Mouse (Mus musculus) layer of hippocampus, postnatal 25 days (tissue): ENCODE measurements around the gene Chmp6. TPM values are rescaled to one million over a fixed set of nuclear protein-coding genes. Genes with fewer than 3 reads are reported as not detected.
A peak's percentile ranks its signal among the peaks of the same experiment; 100 is the strongest.

ENCODE experiments used
- DNase-seq, 2 experiments: peaks; one replicate each; pipeline ENCODE4 v3.0.0; 2022; ENCODE audit warnings: mixed read lengths in 2 of 2, low spot score in 1 of 2; ENCODE audit errors: extremely low spot score in 1 of 2
- total RNA-seq, 2 experiments: library from RNA; stranded (reverse); gene quantifications; 2 replicates each; pipeline ENCODE4 v1.2.3; 2021

Chmp6 gene
- total RNA-seq, 2 experiments from 2014 or later = 38.0 to 39.7 TPM

- DNase-seq = no peak
Measured at GRCm38 (mm10) chr11:119907006-119907650, 6.1 kb upstream of the Chmp6 start.

GRCm38 (mm10) chr11:119907711-119908110, 5.5 kb upstream of the Chmp6 start:
- no peak for DNase-seq

GRCm38 (mm10) chr11:119909436-119909835, 3.8 kb upstream of the Chmp6 start:
- DNase-seq = peak; percentile 80 to 95

- no peak for DNase-seq
Measured at GRCm38 (mm10) chr11:119912845-119913244, 396 bp upstream of the Chmp6 start.

- DNase-seq = no peak
Measured at GRCm38 (mm10) chr11:119913935-119914314, 684 bp downstream of the Chmp6 start.

GRCm38 (mm10) chr11:119914381-119914780, 1.1 kb downstream of the Chmp6 start:
- DNase-seq = no peak

- no peak for DNase-seq
Measured at GRCm38 (mm10) chr11:119915666-119916065, 2.4 kb downstream of the Chmp6 start.

- DNase-seq = no peak
Measured at GRCm38 (mm10) chr11:119916102-119916790, 3.0 kb downstream of the Chmp6 start.

- DNase-seq = no peak
Measured at GRCm38 (mm10) chr11:119916834-119917469, 3.7 kb downstream of the Chmp6 start.

GRCm38 (mm10) chr11:119918521-119918920, 5.3 kb downstream of the Chmp6 start:
- DNase-seq = no peak

- DNase-seq = no peak
Measured at GRCm38 (mm10) chr11:119919432-119919831, 6.2 kb downstream of the Chmp6 start.

GRCm38 (mm10) chr11:119919897-119920296, 6.7 kb downstream of the Chmp6 start:
- DNase-seq = peak; percentile 65 to 86

- no peak for DNase-seq
Measured at GRCm38 (mm10) chr11:119920668-119921067, 7.4 kb downstream of the Chmp6 start.

- no peak for DNase-seq
Measured at GRCm38 (mm10) chr11:119925176-119925575, 11.9 kb downstream of the Chmp6 start.

GRCm38 (mm10) chr11:119926762-119927161, 13.5 kb downstream of the Chmp6 start:
- no peak for DNase-seq

- DNase-seq = peak in 1 of 2 experiments; percentile 38
Measured at GRCm38 (mm10) chr11:119928023-119928681, 14.9 kb downstream of the Chmp6 start.

- no peak for DNase-seq
Measured at GRCm38 (mm10) chr11:119929603-119930265, 16.5 kb downstream of the Chmp6 start.

GRCm38 (mm10) chr11:119931809-119932208, 18.6 kb downstream of the Chmp6 start:
- no peak for DNase-seq

GRCm38 (mm10) chr11:119933142-119933541, 19.9 kb downstream of the Chmp6 start:
- DNase-seq = no peak

- no peak for DNase-seq
Measured at GRCm38 (mm10) chr11:119933819-119934583, 20.8 kb downstream of the Chmp6 start.
